Mouse (Mus musculus) embryonic stem cell, embryonic (primary cell): Measurements from ENCODE around the gene Ptprt.

Source experiments
- CTCF ChIA-PET, 4 experiments: fragments of 300-600 bp in 2 of 4; fragments of 350-600 bp in 2 of 4; sonication (Branson Sonifier 250); formaldehyde crosslinking; loops; one replicate each; lab custom pipeline; 2022; ENCODE audit warnings: inconsistent platforms in 2 of 4; lab: Charles Lee
- POLR2A ChIA-PET, 4 experiments: fragments of 300-600 bp in 2 of 4; fragments of 350-600 bp in 2 of 4; sonication (Branson Sonifier 250); formaldehyde crosslinking; loops; one replicate each; lab custom pipeline; 2022; ENCODE audit warnings: antibody characterized with exemption in 4 of 4, inconsistent platforms in 1 of 4; lab: Charles Lee

The Ptprt gene

DNA sequence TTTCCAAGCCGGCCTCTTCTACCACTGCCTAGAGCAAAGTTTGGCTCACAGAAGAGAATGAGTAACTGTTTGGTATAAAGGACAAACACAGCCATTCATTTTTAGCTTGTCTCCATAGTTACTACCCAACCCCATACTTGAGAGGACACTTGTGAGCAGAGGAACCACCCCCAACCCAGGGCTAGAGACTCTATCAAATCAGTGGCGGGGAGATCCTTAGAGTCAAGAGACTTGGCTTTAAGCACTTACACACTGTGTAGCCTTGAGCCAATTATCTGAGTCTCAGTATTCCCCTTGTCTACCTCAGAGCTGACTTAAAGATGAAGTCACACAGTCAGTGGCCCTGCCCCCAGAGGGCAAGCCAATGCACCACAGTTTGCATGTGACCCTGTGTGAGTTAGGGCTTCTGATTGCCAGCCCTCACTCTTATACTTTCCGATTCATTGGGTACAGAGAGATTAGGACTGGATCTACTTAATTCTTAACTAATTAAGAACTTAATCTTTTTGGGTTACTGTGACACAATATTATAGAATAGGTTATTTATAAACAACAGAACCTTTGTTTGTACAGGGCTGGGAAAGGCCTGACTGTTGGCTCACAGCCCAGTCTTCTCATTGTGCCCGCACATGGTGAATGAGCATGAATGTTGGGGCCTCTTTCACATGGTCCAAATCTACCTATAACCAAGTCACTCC, 529.2 kb downstream of the Ptprt start:
- ChIA-PET CTCF (no interaction called here), POLR2A (no interaction called here)

DNA sequence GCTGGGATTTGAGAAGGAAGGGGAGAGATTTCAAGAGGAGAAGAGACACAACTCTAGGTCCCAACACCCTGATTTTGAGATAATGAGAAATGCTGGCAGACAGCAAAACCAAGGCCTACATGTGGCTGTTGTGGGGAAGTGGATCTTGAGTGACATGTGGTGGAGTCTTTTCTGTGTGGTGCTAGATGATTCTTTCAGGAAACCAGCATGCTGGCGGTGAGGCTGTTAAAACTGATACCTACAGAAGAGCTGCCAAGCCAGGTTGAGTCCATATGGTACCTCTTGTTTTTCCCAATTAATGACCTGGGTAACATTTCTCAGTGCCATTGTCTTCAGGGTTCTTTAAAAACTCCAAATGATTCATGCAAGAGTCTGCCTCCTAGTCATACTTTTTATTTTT, 531.1 kb downstream of the Ptprt start:
- POLR2A ChIA-PET = no interaction called here
- CTCF ChIA-PET = no interaction called here

DNA sequence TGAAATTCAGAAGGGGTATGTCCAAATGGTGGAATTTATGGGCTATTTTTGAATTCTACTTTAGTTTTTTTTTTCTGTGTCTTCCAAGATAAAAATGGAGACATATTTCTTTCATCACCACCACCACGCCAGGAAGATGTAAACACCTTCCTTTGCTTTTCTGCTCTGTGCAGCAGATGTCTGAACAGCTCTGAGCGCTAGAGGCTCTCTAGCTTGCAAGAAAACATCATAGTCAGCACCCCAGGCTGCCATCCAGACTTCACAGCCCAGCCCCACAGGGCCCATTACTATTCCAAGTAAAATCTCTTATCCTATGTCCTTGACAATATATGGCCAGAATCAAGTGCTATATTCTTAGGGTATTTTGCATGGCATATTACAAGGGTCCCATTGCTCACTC, 542.9 kb downstream of the Ptprt start:
- ChIA-PET CTCF (no interaction called here), POLR2A (no interaction called here)

DNA sequence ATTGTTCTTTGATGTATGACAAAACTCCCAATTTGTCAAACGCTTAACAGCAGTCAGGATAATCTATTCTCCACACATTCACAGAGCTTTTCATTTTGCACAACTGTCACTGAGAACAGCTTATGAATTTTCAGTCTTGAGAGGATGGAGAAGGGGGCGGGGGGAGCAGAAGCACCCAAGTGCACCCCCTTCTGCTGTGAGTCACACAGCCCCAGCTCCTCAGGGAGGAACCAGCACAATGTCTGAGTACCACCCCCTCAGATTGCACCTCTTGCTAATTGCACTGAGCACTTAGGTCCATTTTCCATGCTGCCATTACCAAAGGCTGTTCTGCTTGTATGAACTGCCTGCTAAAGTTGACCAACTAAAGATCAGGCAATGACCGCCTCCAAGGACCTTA, 578.6 kb downstream of the Ptprt start:
- CTCF ChIA-PET = no interaction called here
- POLR2A ChIA-PET = no interaction called here

DNA sequence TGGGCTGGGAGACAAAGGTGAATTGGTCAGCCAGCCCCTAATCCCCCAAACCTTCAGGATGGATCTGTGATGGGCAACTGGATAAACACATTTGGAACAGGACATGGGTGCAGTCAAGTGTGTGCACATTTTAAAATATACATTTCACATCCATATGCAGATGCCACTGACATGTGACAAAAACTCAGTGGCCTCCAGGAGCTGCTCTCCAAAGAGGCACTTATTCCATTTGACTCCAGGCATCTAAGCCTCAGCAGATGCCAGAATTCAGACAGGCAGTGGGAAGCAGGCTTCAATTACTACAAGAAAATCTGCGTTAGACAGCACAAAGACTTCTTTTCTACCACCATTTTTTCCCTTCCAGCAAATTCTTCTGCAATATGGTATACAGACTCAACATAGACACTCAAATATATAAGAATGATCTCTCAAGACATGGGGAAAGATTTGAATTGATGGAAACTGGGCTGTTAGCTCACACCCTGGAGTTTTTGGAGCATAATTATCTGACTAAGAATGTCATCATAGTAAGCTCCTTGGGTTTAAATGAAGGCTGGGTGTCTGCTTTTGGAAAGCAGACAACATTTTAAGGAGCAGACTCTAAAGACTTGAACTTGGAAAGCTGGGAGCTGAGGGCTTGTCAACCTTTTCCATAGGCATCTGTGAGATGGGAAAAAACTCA, 580.1 kb downstream of the Ptprt start:
- ChIA-PET POLR2A (interaction anchor here in 1 of 4 experiments (1.3 kb wide), 1 partner anchor 8 kb away, joined by 3 read pairs; no protein-coding TSS in a partner anchor), CTCF (no interaction called here)

DNA sequence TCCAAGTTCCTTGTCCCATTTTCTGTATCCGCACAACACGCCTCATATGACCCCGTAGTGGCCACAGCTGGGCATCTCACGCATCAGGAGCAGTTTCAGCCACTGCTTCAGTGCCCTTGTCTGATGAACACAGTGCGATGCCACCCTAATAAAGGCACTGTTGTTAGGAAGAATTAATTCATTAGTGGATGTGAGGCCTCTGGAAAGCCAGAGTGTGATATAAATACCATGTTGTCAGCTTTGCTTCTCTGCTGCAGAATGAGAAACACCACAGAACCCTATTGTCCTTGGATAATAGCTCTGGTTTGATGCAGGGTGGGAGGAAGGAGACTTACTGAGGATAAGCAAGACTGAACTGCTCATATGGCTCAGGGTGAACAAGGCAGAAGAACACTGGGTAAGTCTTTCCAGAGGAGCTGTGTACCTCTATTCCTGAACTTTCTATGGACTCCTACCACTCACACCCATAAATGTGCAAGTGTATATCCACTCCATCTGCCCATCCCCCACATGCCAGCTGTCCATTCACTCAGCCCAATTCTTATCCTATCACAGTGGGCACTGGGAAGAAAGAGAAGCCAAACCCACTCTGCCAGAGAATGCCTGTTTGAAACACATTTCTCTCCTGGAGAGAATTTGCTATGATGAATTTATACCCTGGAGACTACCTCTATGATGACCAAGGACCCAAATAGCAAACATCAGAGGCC, 582.2 kb downstream of the Ptprt start:
- CTCF ChIA-PET = no interaction called here
- POLR2A ChIA-PET = no interaction called here

DNA sequence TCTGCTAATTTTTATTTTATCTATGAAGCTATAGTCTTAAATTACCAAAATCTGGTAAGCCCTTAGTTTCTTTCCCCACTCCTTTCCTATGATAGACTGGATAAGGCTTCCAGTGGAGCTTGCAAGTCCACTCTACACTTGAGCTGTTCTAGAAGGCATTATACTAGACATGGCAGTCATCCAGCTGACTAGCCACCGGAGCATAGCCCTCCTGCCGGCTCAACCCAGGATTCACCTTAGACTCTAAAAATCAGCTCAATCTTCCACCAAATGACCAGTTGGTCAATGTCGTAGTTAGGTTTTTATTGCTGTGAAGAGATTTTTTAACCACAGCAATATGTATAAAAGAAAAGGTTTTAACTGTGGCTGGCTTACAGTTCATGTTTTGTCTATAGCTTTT, 608.1 kb downstream of the Ptprt start:
- ChIA-PET POLR2A (no interaction called here), CTCF (interaction anchor here in 1 of 4 experiments (0.6 kb wide), 1 partner anchor 715 kb away, joined by 4 read pairs; no protein-coding TSS in a partner anchor)

DNA sequence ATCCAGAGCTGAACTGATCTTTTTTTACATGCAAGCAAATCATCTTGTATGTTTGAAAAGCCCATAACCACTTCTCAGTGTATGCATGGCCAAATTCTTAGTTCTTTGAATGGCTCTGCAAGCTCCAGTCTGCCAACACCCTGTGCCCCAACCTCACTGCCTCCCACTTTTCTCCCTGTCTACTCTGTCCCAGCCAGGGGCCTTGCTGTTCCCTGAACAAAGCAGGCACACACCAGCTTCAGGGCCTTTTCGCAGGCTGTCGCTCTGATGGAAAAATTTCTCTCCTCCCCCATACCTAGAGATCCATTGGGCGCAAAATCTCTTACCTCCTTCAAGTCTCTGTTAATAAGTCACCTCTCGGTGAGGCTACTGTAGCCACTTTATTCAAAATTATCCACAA, 610.7 kb downstream of the Ptprt start:
- ChIA-PET CTCF (no interaction called here), POLR2A (no interaction called here)

DNA sequence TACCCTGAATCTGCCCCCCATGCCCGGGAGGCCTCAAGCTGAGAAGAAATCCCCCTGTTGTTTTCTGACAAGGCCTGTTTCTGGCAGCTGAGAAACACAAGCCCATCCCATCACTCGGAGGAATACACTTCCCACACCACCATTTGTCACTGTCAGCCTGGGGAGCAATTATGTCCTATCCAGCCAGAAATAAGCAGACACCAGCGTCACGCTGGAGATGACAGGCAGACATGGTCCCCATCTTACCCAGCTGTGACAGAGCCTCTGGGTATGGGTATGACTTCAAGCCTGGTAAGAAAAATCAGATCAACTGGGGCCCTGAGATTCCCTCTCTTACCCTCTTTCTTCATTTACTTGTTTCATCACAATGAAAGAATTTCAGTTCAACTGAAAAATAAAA, 625.3 kb downstream of the Ptprt start:
- CTCF ChIA-PET = no interaction called here
- POLR2A ChIA-PET = no interaction called here

DNA sequence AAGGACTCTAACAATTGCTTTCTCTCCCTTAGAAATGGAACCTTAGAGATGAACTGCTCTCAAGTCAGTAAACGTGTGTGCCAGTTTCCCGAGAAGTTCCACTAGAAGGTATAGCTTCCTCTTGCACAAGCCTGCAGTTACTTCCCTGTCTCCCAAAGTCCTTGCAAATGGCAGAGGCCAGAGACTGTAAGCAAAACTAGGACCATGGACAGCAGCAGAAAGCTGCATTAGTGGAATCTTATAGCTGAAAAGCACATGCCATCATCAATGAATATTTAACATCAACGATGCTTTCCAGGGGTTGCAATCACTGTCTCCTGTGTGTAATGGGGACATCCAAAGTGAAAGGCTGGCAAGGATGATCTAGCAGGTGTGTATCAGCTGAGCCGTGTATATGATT, 629.3 kb downstream of the Ptprt start:
- ChIA-PET POLR2A (interaction anchor here in 1 of 4 experiments (0.7 kb wide), 1 partner anchor 9 kb away, joined by 3 read pairs; no protein-coding TSS in a partner anchor), CTCF (no interaction called here)

DNA sequence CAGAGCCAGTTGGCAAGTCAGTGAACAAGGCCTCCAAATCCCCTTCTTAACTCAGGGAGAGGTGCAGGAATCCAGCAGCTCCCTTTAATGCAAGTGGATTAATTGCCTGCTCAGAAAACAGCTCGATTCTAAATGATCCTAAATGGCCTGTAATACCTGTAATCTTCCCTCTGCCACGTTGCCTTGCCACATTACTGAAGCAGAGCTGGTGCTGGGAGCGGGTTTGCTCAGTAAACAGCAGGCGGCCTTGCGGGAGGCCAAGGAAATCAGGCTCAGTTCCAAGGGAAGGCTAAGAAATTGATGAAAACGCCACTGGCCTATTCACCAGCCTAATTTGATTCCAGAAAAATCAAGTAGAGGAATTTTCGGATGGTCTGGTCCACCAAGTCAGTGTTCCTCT, 659.9 kb downstream of the Ptprt start:
- ChIA-PET POLR2A (interaction anchor here in 1 of 4 experiments (0.6 kb wide), 1 partner anchor 363 kb away, joined by 4 read pairs; no protein-coding TSS in a partner anchor), CTCF (no interaction called here)

DNA sequence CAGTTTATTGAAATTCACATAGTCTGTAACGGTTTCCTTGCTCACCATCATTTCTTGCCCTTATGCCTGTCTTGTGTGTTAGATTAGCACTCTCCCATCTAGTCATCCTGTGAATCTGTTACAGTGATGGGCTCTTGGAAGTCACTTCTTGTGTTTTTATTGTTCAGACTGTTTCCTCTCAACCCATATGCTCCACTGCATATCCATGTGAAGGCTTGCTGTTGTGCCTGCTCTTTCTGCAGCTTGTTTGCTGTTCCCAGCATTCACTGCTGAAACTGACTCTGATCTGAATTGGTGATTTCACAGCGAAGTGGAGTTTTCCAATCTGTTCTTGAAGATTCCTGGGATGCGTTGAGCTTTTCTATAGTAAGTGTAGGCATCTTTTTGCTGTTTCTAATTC, 678.6 kb downstream of the Ptprt start:
- POLR2A ChIA-PET = no interaction called here
- CTCF ChIA-PET = no interaction called here

DNA sequence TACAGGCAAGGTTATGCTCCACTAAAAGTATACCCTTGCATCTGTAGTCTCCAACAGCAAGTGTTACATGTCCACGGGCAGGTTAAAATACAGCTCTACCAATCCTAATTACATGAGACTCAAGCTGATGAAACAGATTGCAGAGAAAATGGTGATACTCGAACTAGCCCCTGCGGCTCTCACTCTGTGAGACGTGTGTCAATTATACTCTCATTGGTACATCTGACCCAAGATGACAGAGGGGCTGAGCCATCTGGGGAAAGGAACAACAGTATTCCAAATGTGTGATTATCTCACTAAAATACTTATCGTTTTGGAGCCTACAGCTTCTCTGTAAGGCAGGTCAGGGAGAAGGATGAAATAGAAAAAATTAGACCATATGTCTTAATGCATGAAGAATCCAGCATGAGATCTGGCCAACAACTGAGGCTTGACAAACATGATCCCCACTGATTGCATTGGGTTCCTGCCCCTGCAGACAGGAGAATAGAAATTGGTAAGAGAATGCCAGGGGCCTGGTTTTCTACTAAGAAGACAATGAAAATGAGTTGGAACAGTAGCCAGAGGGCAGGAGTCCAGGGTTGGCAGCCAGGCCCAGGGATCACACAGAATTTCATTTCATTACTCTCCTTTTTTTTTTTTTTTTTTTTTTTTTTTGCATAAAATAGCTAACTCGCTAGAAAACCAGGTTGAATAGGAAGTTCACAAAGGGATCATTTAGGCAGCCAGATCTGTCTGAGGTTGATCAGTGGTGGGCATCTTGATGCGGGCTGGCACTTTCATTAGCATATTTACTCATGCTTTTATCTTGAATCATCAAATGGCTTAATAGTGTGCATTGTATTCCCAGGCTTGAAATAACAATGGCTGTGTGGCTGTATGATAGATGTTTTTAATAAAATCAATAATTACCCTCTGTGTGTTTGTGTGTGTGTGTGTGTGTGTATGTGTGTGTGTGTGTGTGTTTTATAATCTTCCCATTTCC, 699.5 kb downstream of the Ptprt start:
- ChIA-PET CTCF (interaction anchor here in 1 of 4 experiments (0.6 kb wide), 1 partner anchor 1086 kb away, joined by 10 read pairs; no protein-coding TSS in a partner anchor), POLR2A (no interaction called here)

DNA sequence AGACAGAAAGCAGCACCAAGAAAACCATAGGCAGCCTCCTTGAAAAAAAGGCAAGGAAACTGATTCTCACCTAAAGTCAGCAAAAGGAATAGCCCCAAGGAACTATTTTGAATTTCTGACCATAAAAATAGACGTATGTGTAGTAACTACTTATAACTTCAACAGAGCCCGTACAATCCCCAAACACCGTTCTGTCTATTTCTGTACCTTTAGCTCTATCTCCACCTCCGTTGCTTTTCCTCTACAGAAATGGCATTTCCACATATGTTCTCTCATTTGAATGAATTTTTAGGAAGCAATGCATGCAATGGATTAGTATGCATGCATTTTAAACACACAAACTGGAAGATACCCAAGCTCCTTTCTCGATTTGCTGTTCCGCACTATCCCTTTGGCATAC, 715.5 kb downstream of the Ptprt start:
- ChIA-PET POLR2A (interaction anchor here in 1 of 4 experiments (0.7 kb wide), 1 partner anchor 1296 kb away, joined by 4 read pairs; no protein-coding TSS in a partner anchor), CTCF (no interaction called here)

DNA sequence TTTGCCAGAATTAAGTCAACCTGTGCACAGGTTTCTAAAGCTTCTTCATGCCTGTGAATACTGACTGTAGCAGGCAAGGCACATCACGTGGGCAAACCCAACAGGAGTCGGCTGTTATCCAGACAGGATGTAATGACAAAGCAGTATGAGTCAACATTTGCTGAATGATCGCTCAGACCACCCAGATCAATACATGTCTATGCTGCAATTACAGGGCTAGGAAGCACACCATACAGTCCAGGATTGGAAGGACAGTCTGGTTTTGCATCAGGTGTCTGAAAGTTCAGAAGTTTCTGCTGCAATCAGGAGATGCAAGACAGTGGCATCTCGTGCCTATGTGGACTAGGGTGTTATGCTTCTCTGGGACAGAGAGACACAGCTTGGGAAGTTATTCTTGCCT, 716.3 kb downstream of the Ptprt start:
- ChIA-PET POLR2A (no interaction called here), CTCF (no interaction called here)

DNA sequence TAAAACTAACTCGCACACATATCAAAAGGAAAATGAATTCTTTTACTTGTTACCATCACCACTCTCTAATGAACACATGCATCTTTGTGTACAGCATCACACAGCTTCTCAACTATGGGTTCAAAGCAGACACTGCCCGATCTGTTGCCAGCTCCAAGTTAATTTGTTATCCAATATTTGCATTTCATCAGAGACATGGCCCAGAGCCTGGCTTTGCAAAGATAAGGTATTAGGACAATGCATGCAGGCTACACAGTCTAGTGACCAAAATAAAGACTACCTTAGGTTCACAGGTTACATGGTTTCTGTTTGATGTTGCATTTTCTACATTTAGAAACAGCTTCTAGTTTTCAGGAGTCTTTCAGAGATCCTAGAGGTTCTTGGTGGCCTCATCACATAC, 719.0 kb downstream of the Ptprt start:
- ChIA-PET POLR2A (no interaction called here), CTCF (no interaction called here)

DNA sequence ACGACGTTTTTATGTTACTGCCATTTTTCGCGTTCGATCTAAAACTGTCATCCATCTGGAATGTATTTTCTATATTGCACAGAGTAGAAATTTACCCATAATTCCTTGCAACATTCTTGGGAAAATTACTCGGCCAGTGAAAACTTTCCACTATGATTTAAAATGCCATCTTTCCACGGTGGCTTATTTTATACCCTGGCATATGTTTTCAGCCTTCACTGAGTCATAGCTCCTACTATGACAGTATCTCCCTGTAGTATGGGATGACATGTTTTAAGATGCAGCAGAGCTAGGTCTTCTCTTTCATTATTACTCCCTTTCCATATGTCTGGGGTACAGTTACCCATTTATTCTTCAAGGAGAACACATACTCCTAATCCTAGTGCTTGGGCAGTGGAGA, 753.7 kb downstream of the Ptprt start:
- ChIA-PET POLR2A (no interaction called here), CTCF (no interaction called here)

DNA sequence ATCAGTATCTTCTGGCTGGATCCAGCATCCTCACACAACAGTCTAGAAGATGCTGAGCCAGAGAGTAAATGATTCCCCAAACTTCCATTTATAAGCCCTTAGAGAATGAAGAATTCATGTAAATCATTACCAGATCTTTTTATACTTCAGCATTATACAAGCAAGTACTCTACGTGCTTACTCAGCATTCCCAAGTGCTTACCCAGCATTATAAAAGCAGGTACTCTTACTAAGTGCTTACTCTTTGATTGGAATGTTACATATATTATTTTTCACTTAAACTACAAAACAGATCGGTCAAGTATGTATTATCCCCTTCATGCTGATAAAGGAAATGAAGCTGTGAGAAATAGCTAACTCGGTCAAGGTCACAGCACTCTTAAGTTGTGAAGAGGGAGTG, 758.8 kb downstream of the Ptprt start:
- CTCF ChIA-PET = no interaction called here
- POLR2A ChIA-PET = no interaction called here

DNA sequence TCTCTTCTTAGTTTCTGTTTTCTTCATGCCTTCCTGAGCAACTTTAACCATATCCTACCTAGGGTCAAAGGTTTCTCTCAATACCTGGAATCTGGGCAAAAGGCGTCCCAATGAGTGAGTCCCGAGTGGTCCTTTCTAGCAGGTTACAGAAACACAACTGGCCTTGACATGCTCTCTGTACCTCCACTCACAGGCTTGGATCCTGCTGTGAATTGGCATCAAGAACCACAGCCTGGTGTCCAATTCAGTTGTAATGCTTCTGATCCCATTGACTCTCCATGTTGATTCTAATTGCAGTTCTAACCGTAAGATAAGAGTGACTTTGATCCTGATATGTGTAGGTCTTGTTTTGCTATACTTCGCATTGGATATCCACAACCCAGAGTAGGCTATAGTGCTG, 776.5 kb downstream of the Ptprt start:
- ChIA-PET POLR2A (no interaction called here), CTCF (no interaction called here)
